Mouse (Mus musculus) kidney, embryonic 16.5 days (tissue): ENCODE measurements around the gene Mospd1. TPM values are rescaled to one million over a fixed set of nuclear protein-coding genes. Genes with fewer than 3 reads are reported as not detected.

Source experiments
- ATAC-seq: fragments of 200-750 bp; cut with Nextera tagmentation; 2 replicates; pipeline ENCODE4 v1.8.0; 2017; ENCODE audit warnings: moderate TSS enrichment; ENCODE audit not compliant: low FRiP score, low TSS enrichment
- H3K27ac ChIP-seq: fragments of 300-500 bp; sonication (generic); 2 replicates; pipeline ENCODE4 v1.5.1; 2014; ENCODE audit warnings: low read length
- H3K27me3 ChIP-seq: fragments of 300-500 bp; sonication (generic); 2 replicates; pipeline ENCODE4 v1.6.1; 2014; ENCODE audit warnings: low read length, control low read depth, mixed read lengths; ENCODE audit not compliant: insufficient read depth
- H3K36me3 ChIP-seq: fragments of 300-500 bp; sonication (generic); 2 replicates; pipeline ENCODE4 v1.6.1; 2014; ENCODE audit warnings: low read length, control low read depth, mixed read lengths; ENCODE audit not compliant: insufficient read depth
- H3K4me1 ChIP-seq: fragments of 300-500 bp; sonication (generic); 2 replicates; pipeline ENCODE4 v1.6.1; 2014; ENCODE audit warnings: low read length, control low read depth, mixed read lengths; ENCODE audit not compliant: insufficient read depth
- H3K4me2 ChIP-seq: fragments of 300-500 bp; sonication (generic); replicated peaks from 2 replicates; pipeline ENCODE4 v1.6.1; 2014; ENCODE audit warnings: low read depth, low read length
- H3K4me3 ChIP-seq: fragments of 300-500 bp; sonication (generic); 2 replicates; pipeline ENCODE4 v1.5.1; 2014; ENCODE audit warnings: mild to moderate bottlenecking, low read length
- H3K9ac ChIP-seq: fragments of 300-500 bp; sonication (generic); replicated peaks from 2 replicates; pipeline ENCODE4 v1.6.1; 2014; ENCODE audit warnings: low read length
- H3K9me3 ChIP-seq: fragments of 300-500 bp; sonication (generic); 2 replicates; pipeline ENCODE4 v1.6.1; 2016; ENCODE audit warnings: low read length, control low read depth
- WGBS: fragments of 180-500 bp; shearing (Covaris S2); extraction: QIAGEN DNeasy Blood & Tissue Kit; methylation state at CpG from one replicate; pipeline ENCODE4 v1.1.7; 2014; 5-methylcytosine and 5-hydroxymethylcytosine counted together
- polyA plus RNA-seq: library from polyadenylated mRNA; unstranded; fragments of >200 nt; fragmentation: Nextera tagmentation; extraction: Ambion mirVana; gene quantifications from 2 replicates; pipeline ENCODE4 v1.2.1, GENCODE M21; 2015

Mospd1 gene
- 40.2 and 40.4 TPM in 2 replicates for polyA plus RNA-seq

DNA sequence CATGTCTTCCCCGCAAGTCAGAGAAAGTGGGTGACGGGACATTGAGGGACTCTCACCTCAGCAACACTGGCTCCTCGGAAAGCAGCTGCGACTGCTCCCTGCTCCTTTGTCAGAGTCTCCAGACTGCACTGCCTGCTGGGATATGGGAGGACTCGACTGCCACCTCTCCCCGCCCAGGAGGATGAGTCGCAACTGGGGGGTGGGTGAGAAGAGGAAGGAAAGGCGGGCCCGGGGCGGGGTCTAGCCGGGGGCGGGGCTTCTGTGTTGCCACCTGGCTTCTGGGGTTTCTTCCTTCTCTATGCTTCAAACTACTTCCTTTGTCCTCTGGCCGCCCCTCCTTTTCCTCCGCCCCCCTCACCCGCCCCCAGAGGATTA, at the start of gene Mospd1:
Mospd1 (minus strand) TSS at position 137 of the 375 bp plus-strand sequence.
- WGBS = 13% methylated on average over 13 of the region's 15 CpGs
- Histone ChIP-seq H3K27ac (peak within 1 kb of the TSS; percentile 81), H3K9me3 (no peaks in the 10 kb centered on the region), H3K27me3 (no peaks in the 10 kb centered on the region), H3K4me2 (peak within 1 kb of the TSS; percentile 62), H3K9ac (peak within 1 kb of the TSS; percentile 72), H3K36me3 (no peaks in the 10 kb centered on the region), H3K4me1 (no peaks in the 10 kb centered on the region), H3K4me3 (peak within 1 kb of the TSS; percentile 68)
- ATAC-seq = peak; percentile 97

DNA sequence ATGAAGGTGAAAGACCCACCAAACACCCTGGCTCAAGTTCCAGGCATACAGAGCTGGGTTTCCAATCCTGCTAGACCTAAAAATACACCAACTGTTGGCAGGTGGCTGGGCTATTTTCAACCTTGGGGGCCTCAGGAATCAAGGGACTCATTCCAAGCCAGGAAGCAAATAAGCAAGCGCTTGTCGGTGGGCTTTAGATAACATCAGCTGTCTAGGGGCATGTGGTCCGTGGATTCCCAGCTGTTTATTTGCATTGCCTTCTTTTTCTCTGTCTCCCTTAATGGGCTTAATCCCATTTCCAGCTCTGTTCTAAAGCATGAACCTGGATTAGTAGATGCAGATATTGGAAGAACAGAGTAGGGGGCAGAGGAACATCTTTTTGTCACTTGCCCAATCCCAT, 16.1 kb upstream of the Mospd1 start:
- H3K36me3 ChIP-seq = no peaks in the 10 kb centered on the region
- 76% methylated on average over 3 of the region's 3 CpGs for WGBS
- H3K4me1 ChIP-seq = no peaks in the 10 kb centered on the region
- ATAC-seq = no peak
- H3K4me3 ChIP-seq = no peak overlapping the region
- no peaks in the 10 kb centered on the region; the same call in 1 of the 2 replicates for H3K27me3 ChIP-seq
- no peaks in the 10 kb centered on the region for H3K9me3 ChIP-seq
- no peak overlapping the region for H3K4me2 ChIP-seq
- no peak overlapping the region for H3K27ac ChIP-seq
- no peak overlapping the region for H3K9ac ChIP-seq

DNA sequence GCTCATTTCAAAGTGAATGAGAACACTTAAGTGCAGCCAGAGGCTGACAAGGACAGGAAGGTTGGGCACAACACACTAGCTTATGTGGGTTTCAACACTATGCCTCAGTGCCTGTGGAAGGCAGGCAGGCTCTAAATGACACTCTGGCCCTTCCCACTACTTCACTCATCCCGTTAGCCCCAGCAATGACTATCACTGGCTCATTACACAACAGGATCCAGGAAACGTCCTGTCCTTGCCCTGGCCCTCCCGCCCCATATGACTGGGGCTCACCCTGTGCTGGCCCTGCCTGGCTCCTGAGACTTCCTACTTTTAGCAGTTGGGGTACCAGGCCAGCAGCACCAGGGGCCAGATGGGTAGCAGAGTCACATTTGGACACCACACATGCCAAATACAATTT, 12.8 kb upstream of the Mospd1 start:
- Histone ChIP-seq H3K4me1 (no peaks in the 10 kb centered on the region), H3K9ac (no peak overlapping the region), H3K4me3 (no peak overlapping the region), H3K27ac (no peak overlapping the region), H3K4me2 (no peak overlapping the region), H3K36me3 (no peaks in the 10 kb centered on the region), H3K27me3 (peaks cover 4% of the 10 kb centered on the region; the same call in 1 of the 2 replicates), H3K9me3 (no peaks in the 10 kb centered on the region)
- WGBS = 41% methylated on average over 3 of the region's 3 CpGs
- no peak for ATAC-seq

DNA sequence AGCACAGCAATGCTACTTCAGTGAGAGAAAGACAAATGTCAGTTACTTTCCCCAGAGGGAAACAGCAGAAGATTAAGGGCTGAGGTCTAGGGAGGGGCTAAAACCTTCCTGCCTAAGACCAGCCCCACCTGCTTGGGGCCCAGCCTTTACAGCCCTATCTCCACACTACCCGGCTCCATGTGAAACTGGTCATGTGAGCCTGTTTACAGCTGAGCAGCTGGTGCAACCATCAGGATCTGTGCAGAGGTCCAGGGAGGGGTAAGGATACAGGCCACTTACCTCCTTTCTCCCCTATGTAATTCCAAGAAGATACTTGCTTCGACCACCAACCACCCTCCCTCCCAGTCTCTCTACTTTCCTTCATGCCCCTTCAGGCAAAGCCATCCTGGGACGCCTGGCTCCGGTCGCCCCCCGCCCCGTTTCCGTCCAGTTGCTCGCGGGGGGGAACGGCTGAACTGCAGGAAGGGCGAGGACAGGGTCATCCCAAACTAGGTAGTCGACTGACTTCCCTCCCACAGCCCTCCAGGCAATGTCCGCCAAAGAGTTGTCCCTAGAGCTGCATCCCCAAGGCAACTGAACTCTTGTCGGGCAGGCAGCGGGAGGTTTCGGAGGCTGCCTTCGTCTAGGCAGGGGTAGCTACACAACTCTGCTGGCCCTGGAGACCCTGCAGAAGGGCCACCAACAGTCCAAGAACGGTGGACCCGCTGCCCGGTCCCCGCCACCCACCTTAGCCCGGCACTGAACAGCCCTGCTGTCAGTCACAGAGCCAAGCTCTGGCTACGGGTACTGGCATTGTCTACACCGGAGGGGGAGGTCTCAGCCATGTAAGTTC, 552 bp downstream of the Mospd1 start:
- Histone ChIP-seq H3K4me3 (peak overlapping the region; percentile 68), H3K36me3 (no peaks in the 10 kb centered on the region), H3K27ac (peak overlapping the region; percentile 81), H3K4me1 (no peaks in the 10 kb centered on the region), H3K9ac (peak overlapping the region; percentile 72), H3K27me3 (no peaks in the 10 kb centered on the region), H3K4me2 (peak overlapping the region; percentile 62), H3K9me3 (no peaks in the 10 kb centered on the region)
- 22% methylated on average over 25 of the region's 25 CpGs for WGBS
- peak; percentile 87 for ATAC-seq

- Histone ChIP-seq H3K4me3 (no peak overlapping the region), H3K9me3 (no peaks in the 10 kb centered on the region), H3K36me3 (no peaks in the 10 kb centered on the region), H3K4me2 (no peak overlapping the region), H3K27ac (no peak overlapping the region), H3K4me1 (no peaks in the 10 kb centered on the region), H3K9ac (no peak overlapping the region), H3K27me3 (no peaks in the 10 kb centered on the region)
- 69% methylated on average over 7 of the region's 7 CpGs for WGBS
- ATAC-seq = no peak
Measured at GRCm38 (mm10) chrX:53364668-53365383, 5.5 kb downstream of the Mospd1 start.

- Histone ChIP-seq H3K4me3 (no peak overlapping the region), H3K4me2 (no peak overlapping the region), H3K27ac (no peak overlapping the region), H3K9ac (no peak overlapping the region), H3K9me3 (no peaks in the 10 kb centered on the region), H3K36me3 (no peaks in the 10 kb centered on the region), H3K27me3 (no peaks in the 10 kb centered on the region), H3K4me1 (no peaks in the 10 kb centered on the region)
- 86% methylated on average over 4 of the region's 4 CpGs for WGBS
- no peak for ATAC-seq
Measured at GRCm38 (mm10) chrX:53348374-53348773, 21.9 kb downstream of the Mospd1 start.

DNA sequence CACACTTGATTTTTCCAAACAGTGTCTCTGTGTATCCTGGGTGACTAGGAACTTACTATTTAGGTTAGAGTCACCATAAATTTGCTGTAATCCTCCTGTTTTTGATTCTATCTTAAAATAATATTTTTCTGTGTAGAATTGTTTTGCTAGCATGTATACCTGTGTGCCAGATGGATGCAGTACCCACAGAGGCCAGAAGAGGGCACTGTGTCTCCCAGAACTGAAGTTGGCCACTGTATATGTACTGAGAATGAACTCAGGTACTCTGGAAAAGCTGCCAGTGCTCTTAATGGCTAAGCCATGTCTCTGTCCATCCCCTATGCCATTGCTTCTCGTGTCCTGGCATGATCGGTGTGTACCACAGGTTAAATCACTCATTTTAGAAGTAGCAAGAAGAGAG, 28.8 kb downstream of the Mospd1 start:
- Histone ChIP-seq H3K4me2 (no peak overlapping the region), H3K9ac (no peak overlapping the region), H3K27me3 (0 out of 2 replicates have a peak, but pooled peaks cover 2% of the 10 kb centered on the region), H3K4me1 (no peaks in the 10 kb centered on the region), H3K9me3 (no peaks in the 10 kb centered on the region), H3K4me3 (no peak overlapping the region), H3K27ac (no peak overlapping the region), H3K36me3 (no peaks in the 10 kb centered on the region)
- WGBS = 69% methylated on average over 2 of the region's 2 CpGs
- no peak for ATAC-seq

DNA sequence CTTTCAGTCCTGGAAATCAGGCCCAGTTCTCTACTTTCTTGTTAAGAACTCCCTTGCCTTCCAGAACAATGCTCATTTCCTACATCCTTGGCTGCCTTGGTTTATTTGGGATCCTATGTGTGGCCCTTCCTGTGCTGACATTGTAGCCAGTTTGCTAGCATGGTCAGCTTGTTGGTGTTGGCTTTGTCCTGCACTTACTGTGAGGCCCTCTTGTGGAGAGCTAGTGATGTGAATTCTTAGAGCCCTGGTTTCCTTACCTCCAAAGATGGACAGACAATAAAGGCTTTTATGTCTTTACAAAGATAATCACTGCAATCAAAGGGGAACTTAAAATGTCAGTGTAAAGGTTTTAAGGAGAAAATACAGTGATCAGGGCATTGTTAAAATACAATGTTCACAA, 32.9 kb downstream of the Mospd1 start:
- Histone ChIP-seq H3K27ac (no peak overlapping the region), H3K36me3 (no peaks in the 10 kb centered on the region), H3K4me1 (no peaks in the 10 kb centered on the region), H3K4me3 (no peak overlapping the region), H3K4me2 (no peak overlapping the region), H3K27me3 (peaks cover 2% of the 10 kb centered on the region; the same call in 1 of the 2 replicates), H3K9me3 (no peaks in the 10 kb centered on the region), H3K9ac (no peak overlapping the region)
- no peak for ATAC-seq

DNA sequence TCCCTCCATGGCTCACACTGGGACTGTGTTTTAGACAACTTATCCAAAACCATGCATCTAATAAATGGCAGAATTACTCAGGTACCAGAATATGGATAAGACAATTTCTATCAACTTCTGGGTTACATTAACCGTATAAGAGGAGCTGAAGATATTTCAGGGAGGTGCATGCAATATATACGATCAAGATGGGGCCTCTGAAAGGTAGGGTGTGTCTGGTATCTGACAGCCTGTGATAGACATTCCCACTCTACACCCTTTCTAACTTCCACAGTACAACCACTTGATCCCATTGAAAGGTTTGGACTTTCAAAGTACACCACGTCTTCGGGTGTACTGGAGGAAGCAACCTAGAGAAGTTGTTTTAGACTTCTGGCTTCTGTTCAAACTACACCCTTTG, 39.9 kb downstream of the Mospd1 start:
- Histone ChIP-seq H3K9ac (no peak overlapping the region), H3K4me3 (no peak overlapping the region), H3K36me3 (no peaks in the 10 kb centered on the region), H3K4me1 (no peaks in the 10 kb centered on the region), H3K4me2 (no peak overlapping the region), H3K9me3 (no peaks in the 10 kb centered on the region), H3K27ac (no peak overlapping the region), H3K27me3 (no peaks in the 10 kb centered on the region; the same call in 1 of the 2 replicates)
- WGBS = 88% methylated on average over 4 of the region's 4 CpGs
- no peak for ATAC-seq

- H3K27me3 ChIP-seq = peaks cover 2% of the 10 kb centered on the region; the same call in 1 of the 2 replicates
- no peaks in the 10 kb centered on the region for H3K36me3 ChIP-seq
- H3K4me3 ChIP-seq = no peak overlapping the region
- H3K4me1 ChIP-seq = 0 out of 2 replicates have a peak, but pooled peaks cover 3% of the 10 kb centered on the region
- no peak for ATAC-seq
- H3K9me3 ChIP-seq = no peaks in the 10 kb centered on the region
- H3K9ac ChIP-seq = no peak overlapping the region
- WGBS = 65% methylated on average over 4 of the region's 4 CpGs
- no peak overlapping the region for H3K27ac ChIP-seq
- H3K4me2 ChIP-seq = no peak overlapping the region
Measured at GRCm38 (mm10) chrX:53321111-53321510, 49.2 kb downstream of the Mospd1 start.
